Mouse (Mus musculus) right cerebral cortex, postnatal 25 days (tissue): ENCODE measurements around the gene Cd300ld.
"Not testable (repeated sequence)": the region's sequence is repeated elsewhere in the genome, so short reads cannot be mapped to it uniquely, and the experiment has no call there.

Experiments
- DNase-seq: peaks from one replicate; pipeline ENCODE4 v3.0.0; 2022

The Cd300ld gene

DNA sequence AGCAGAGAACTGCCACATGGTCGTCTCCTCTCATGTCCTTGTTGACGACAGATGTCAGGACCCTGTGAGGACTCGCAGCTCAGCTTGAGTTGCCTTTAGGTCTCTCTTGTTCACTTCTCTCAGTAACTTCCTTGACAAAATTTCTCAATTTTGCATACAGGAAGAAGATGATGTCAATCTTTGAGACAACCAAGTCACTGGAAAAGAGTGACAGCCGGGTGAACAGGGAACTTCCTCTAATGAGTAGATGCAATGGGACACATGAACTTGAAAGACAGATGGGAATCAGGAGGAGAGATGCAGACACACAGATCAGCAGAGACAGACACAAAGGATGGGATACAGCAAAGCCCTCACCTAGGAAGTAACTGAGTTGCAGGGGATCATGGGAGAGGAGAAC, at the start of gene Cd300ld:
TSS of gene Cd300ld (minus strand) at position 130 of the 400 bp plus-strand sequence.
- DNase-seq, result no peak

DNA sequence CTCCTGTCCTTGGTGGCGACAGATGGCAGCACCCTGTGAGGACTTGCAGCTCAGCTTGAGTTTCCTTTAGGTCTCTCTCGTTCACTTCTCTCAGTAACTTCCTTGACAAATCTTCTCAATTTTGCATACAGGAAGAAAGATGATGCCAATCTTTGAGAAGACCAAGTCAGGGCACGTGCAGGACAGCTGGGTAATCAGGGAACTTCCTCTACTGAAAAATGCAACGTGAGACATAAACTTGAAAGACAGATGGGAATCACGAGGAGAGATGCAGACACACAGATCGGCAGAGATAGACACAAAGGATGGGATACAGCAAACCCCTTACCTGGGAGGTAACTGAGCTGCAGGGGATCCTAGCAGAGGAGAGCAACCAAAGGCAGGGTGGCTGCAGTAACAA, 47.9 kb upstream of the Cd300ld start, which contains the start of gene Cd300ld5:
TSS of gene Cd300ld5 (minus strand) at position 101 of the 400 bp plus-strand sequence.
- not testable (repeated sequence) for DNase-seq

DNA sequence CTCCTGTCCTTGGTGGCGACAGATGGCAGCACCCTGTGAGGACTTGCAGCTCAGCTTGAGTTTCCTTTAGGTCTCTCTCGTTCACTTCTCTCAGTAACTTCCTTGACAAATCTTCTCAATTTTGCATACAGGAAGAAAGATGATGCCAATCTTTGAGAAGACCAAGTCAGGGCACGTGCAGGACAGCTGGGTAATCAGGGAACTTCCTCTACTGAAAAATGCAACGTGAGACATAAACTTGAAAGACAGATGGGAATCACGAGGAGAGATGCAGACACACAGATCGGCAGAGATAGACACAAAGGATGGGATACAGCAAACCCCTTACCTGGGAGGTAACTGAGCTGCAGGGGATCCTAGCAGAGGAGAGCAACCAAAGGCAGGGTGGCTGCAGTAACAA, 37.2 kb upstream of the Cd300ld start, which contains the start of gene Cd300ld4:
TSS of gene Cd300ld4 (minus strand) at position 101 of the 400 bp plus-strand sequence.
- DNase-seq, result not testable (repeated sequence)

DNA sequence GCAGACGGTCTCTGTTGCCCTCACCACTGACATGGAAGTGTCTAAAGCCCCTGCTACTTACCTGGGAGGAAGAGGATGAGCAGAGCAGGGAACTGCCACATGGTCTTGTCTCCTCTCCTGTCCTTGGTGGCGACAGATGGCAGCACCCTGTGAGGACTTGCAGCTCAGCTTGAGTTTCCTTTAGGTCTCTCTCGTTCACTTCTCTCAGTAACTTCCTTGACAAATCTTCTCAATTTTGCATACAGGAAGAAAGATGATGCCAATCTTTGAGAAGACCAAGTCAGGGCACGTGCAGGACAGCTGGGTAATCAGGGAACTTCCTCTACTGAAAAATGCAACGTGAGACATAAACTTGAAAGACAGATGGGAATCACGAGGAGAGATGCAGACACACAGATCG, 26.4 kb upstream of the Cd300ld start, which contains the start of gene Cd300ld2:
TSS of gene Cd300ld2 (minus strand) at position 101 of the 400 bp plus-strand sequence.
- not testable (repeated sequence) for DNase-seq

DNA sequence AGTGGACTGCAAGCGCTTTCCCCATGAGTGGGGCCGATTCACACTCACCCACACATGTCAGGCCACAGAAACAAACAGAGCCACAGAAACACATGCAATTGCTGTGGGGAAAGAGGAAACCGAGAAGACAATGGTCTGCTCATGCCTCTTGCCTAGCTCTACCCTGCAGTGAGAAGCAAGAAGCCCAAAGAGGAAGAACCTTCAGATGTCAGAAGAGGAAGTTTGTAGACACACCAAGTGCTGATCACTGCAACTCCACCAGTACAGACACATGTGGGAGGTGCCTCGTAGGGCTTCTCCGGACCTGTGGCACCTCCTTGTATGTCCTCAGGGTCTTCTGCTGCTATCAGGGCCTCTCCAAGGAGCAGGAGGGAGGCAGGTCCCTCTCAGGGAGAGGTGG, 14.3 kb upstream of the Cd300ld start:
- DNase-seq, result no peak

DNA sequence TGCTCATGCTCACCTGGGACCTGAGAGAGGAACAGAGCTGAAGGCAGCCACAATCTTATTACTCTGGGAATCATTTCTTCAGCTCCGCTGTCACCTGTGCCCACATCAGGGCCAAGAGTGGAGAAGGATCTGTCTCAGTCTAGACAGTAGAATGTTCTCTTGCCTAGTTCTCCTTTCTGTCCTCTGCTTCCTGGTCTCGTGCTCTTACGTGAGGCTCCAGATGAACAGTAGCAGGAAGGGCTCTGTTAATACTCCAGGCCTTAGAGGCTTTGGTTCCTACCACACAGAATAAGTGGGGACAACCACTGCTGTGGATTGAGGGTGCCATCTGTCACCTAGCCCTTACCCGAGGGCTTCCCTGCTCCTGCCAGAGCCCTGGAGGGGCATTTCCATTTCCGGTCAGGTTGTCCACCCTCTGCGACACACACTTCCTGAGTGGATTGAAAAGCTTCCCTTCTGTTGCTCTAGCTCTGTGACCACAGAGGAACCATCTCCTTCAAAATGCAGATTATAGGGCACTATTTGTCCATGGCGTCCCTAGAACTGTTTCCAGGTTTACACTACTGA, 11.8 kb upstream of the Cd300ld start, which contains the start of gene Cd300c2:
TSS of gene Cd300c2 (minus strand) at position 407 of the 567 bp plus-strand sequence.
- DNase-seq, result no peak

DNA sequence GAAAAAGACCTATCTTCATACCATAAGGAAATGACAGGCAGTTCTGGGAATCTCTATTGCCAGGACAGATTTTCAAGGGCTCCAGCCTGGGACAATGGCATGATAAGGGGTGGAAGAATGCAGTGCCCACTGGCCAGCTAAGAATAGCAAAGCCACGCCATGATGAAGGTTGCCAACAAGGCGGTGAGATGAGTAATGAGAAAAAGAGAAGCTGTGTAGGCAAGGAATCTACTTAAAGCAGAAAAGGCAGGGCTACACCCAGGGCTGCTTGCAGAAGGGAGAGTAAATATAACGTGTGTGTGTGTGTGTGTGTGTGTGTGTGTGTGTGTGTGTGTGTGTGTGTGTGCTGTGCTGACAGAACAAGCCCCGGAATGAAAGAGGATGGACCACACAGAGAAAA, 7.9 kb downstream of the Cd300ld start:
- DNase-seq, result no peak

DNA sequence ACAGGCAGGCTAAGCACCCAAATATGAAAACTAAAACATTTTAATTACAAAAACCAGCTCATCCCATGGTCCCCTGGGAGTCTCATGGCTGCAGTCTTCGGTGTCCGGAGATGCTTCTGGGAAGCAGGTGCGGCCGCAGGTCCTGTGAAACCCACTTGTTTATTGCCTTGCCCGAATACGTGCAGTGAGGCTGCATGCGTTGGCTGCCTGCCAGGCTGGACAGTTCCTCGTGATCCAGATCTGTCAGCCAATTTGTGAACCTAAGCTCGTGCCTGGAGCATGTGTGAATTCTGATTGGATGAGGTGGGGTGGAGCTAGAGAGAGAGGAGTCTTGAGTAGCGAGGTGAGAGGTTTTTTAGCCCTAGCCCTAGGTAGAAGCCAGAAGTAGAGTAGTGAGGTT, 17.0 kb downstream of the Cd300ld start:
- no peak for DNase-seq

DNA sequence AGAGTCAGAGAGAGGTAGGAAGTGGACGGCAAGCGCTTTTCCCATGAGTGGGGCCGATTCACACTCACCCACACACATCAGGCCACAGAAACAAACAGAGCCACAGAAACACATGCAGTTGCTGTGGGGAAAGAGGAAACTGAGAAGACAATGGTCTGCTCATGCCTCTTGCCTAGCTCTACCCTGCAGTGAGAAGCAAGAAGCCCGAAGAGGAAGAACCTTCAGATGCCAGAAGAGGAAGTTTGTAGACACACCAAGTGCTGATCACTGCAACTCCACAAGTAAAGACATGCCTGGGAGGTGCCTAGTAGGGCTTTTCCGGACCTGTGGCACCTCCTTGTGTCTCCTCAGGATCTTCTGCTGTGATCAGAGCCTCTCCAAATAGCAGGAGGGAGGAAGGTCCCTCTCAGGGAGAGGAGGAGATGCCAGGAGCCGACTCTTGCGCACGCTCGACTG, 20.9 kb downstream of the Cd300ld start, which contains the start of gene Cd300c:
TSS of gene Cd300c (minus strand) at position 406 of the 456 bp plus-strand sequence.
- DNase-seq, result no peak

DNA sequence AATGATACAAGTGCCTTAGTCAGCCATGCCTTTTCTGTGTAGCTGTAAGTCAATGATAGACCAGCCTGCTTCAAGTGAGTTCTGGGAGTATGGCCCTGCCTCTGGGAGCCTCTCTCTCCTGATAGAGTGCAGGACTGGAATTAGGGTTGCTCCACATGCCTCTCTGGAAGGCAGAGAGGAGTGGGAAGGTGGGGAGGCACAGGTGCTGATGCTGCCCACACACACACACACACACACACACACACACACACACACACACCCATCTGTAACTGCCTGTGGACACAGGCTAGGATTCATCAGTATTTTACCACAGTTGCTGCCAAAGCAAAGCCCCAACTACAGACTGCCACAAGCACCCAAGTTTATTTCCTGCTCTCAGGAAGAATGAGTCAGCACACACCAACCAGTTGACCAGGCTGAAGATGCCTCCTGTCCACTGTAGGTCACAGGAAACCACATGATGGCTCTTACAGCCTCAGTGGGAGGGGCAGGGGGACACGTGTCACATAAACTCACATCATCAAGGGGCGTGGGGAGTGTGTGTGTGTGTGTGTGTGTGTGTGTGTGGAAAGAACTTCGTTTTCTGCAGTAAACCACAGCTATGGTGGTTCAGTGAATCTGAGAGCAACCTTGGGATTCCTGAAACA, 24.4 kb downstream of the Cd300ld start:
- no peak for DNase-seq

DNA sequence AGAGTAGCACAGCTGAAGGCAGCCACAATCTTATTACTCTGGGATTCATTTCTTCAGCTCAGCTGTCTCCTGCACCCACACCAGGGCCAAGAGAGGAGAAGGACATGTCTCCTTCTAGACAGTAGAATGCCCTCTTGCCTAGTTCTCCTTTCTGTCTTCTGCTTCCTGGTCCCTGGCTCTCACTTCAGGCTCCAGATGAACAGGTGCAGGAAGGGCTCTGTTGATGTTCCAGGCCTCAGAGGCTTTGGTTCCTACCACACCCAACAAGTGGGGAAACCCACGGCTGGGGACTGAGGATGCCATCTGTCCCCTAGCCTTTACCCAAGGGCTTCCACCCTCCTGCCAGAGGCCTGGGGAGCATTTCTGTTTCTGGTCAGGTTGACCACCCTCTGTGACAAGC, 29.4 kb downstream of the Cd300ld start:
- DNase-seq, result no peak

DNA sequence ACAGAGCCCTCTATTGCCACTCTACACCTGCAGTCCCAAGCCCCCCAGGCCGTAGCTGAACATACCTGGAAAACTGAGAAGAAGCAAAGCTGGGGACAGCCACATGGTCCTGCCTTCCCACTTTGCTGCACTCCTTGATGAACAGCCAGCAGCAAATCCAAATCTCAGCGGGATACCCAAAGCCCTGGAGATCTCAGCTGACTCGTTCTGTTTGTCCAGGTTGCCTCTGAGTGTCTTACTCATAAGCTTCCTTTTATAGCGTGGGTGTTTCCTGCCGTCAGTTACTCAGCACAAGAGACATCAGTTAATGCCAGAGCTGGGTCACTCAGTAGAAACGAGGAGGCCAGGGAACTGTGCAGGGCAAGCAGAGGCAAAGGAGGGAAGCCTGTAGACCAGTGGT, 55.6 kb downstream of the Cd300ld start, which contains the start of gene Cd300lb:
TSS of gene Cd300lb (minus strand) at position 243 of the 400 bp plus-strand sequence.
- no peak for DNase-seq

DNA sequence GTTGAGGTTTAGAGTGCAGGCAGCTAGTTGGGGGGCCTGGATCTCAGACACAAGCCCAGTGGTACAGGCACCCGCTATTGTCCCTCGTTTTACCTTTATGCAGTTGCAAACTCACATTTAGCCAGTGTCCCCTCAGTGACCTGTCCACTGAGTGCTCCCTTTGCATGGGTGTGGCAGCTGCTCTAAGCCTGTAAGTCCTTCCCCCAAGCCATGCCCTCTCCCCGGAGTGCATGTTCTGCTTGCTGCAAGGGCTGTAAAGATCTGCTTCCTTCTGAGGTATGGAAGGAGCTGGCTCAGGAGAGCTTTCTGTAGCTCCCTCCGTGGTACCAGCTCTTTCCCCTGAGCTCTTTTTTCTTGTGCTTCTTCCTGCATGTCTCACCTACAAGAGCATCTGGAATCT, 56.1 kb downstream of the Cd300ld start:
- no peak for DNase-seq
